Mouse (Mus musculus) heart, embryonic 12.5 days (tissue): ENCODE measurements around the gene Tctex1d4. TPM values are rescaled to one million over a fixed set of nuclear protein-coding genes. Genes with fewer than 3 reads are reported as not detected.
A peak's percentile ranks its signal among the peaks of the same experiment; 100 is the strongest.

Experiments used
- ATAC-seq: fragments of 200-750 bp; cut with Nextera tagmentation; 2 replicates; pipeline ENCODE4 v1.8.0; 2017; ENCODE audit warnings: moderate TSS enrichment, moderate library complexity; ENCODE audit not compliant: insufficient number of reproducible peaks, low FRiP score
- H3K27ac ChIP-seq: fragments of 300-500 bp; sonication (generic); 2 replicates; pipeline ENCODE4 v1.5.1; 2016; ENCODE audit warnings: mild to moderate bottlenecking, moderate library complexity; ENCODE audit not compliant: poor library complexity, severe bottlenecking
- H3K27me3 ChIP-seq: fragments of 300-500 bp; sonication (generic); replicated peaks from 2 replicates; pipeline ENCODE4 v1.6.1; 2016; ENCODE audit warnings: mild to moderate bottlenecking, moderate library complexity
- H3K36me3 ChIP-seq: fragments of 300-500 bp; sonication (generic); 2 replicates; pipeline ENCODE4 v1.6.1; 2016; ENCODE audit warnings: mild to moderate bottlenecking, moderate library complexity
- H3K4me1 ChIP-seq: fragments of 300-500 bp; sonication (generic); replicated peaks from 2 replicates; pipeline ENCODE4 v1.6.1; 2016; ENCODE audit warnings: mild to moderate bottlenecking
- H3K4me2 ChIP-seq: fragments of 300-500 bp; sonication (generic); 2 replicates; pipeline ENCODE4 v1.6.1; 2016; ENCODE audit warnings: mild to moderate bottlenecking, moderate library complexity
- H3K4me3 ChIP-seq: fragments of 300-500 bp; sonication (generic); 2 replicates; pipeline ENCODE4 v1.5.1; 2016; ENCODE audit warnings: mild to moderate bottlenecking
- H3K9ac ChIP-seq: fragments of 300-500 bp; sonication (generic); 2 replicates; pipeline ENCODE4 v1.6.1; 2016; ENCODE audit warnings: mild to moderate bottlenecking, moderate library complexity
- H3K9me3 ChIP-seq: fragments of 300-500 bp; sonication (generic); replicated peaks from 2 replicates; pipeline ENCODE4 v1.6.1; 2016; ENCODE audit warnings: mild to moderate bottlenecking, moderate library complexity
- WGBS: fragments of 180-500 bp; shearing (Covaris S2); methylation state at CpG from one replicate; pipeline ENCODE4 v1.1.7; 2016; 5-methylcytosine and 5-hydroxymethylcytosine counted together
- polyA plus RNA-seq: library from polyadenylated mRNA; unstranded; fragments of >200 nt; fragmentation: Nextera tagmentation; extraction: Ambion mirVana; gene quantifications from 2 replicates; pipeline ENCODE4 v1.2.1, GENCODE M21; 2016

Tctex1d4 gene
- not detected in 2 replicates for polyA plus RNA-seq

DNA sequence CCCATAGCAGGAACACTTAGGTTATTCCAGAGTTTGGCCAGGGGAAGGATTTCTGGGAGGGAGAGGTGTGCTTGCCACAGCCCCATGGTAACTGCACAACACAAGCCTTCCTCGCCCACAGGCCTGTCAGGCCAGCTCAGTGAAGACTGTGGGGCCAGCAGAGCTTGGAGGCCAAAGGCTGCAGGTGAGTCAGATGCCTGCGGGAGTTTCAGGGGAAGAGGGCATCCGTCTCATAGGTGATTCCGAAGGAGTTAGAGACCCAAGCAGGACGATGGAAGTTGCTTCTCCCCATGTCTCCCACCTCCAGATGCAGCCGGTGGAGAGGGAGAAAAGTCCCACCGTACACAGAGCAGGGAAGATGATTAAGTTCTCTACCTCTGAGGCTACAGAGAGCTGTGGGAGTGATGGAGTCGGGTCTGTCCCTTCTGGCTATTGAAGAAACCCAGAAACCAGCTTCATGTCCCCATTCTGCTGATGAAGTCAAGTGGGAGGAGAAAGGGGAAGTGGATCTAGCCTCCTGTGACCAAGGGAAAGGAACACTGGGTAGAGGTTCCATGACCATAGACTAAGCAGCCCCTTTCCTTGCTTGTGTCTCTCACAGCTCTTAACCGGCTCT is at the start of gene Tctex1d4:
Gene Tctex1d4, plus strand, starts transcription at position 120 of the 616 bp plus-strand sequence.
- 84% methylated on average over 9 of the region's 9 CpGs for WGBS
- peaks cover 21% of the 10 kb centered on the region for H3K4me1 ChIP-seq
- H3K36me3 ChIP-seq: peaks cover 13% of the 10 kb centered on the region
- H3K4me2 ChIP-seq: no peak within 1 kb of the TSS
- ATAC-seq: no peak
- peak within 1 kb of the TSS; percentile 16; the same call in 1 of the 2 replicates for H3K9ac ChIP-seq
- peaks cover 18% of the 10 kb centered on the region for H3K27me3 ChIP-seq
- no peaks in the 10 kb centered on the region for H3K9me3 ChIP-seq
- peak within 1 kb of the TSS; percentile 74 for H3K27ac ChIP-seq
- no peak within 1 kb of the TSS for H3K4me3 ChIP-seq

DNA sequence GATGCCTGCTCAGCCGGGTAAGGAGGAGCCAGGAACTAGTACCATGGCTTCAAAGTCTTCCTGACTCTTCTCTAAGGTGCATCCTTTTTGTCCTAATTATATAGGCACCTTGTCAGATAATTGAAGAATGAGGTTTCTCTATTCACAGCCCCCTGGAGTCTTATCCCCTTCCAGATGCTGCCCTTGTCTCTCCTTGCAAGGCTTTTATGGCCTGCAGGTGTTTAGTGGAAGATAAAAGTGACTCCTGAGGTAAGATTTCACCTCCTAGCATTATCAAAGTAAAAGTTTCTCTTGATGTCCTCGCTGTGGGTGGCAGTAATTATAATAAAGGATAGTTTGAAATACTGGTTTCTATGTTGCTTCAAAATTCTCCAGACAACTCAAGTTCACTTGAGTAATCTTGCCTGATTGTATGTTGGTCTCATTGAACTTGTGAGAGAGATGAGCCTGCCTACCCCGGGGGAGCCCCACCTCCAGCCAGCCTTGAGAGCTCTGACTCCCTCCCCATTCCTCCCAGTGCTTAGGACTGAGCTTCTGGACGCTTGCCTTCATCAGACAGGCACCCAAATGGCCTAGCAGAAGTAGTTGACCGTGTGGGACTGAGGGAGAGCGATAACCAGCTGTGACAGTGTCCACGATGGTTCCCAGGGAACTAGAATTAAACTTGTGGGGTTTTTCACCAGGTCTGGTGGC is 38.5 kb upstream of the Tctex1d4 start:
- Histone ChIP-seq H3K9me3 (no peaks in the 10 kb centered on the region), H3K27me3 (no peaks in the 10 kb centered on the region)

DNA sequence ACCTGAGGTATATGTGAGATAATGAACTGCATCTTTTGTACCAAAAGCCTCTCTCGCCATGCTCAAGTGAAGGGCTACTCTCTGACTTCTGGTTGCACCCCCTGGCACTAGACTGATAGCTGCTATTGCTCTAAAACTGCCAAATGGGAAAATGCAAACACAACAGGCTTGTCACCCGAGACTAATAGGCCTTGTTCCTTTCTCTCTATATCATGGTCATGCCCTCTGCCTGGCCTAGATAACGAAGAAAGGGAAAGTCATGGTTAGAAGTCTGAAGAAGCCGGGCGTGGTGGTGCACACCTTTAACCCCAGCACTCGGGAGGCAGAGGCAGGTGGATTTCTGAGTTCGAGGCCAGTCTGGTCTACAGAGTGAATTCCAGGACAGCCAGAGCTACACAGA is 36.0 kb upstream of the Tctex1d4 start:
- WGBS: 70% methylated on average over 7 of the region's 7 CpGs
- Histone ChIP-seq H3K9ac (no peak overlapping the region), H3K4me3 (no peak overlapping the region), H3K36me3 (peaks cover 6% of the 10 kb centered on the region), H3K27ac (no peak overlapping the region), H3K27me3 (no peaks in the 10 kb centered on the region), H3K4me2 (no peak overlapping the region), H3K9me3 (no peaks in the 10 kb centered on the region), H3K4me1 (peaks cover under 1% of the 10 kb centered on the region)
- no peak; the same call in 1 of the 2 replicates for ATAC-seq

More for the DNA sequence above, 38.5 kb upstream of the Tctex1d4 start:
- no peak overlapping the region for H3K27ac ChIP-seq
- no peak for ATAC-seq
- H3K9ac ChIP-seq: no peak overlapping the region
- H3K4me3 ChIP-seq: no peak overlapping the region
- WGBS: 78% methylated on average over 7 of the region's 7 CpGs
- no peaks in the 10 kb centered on the region for H3K4me1 ChIP-seq
- H3K36me3 ChIP-seq: peaks cover 12% of the 10 kb centered on the region
- H3K4me2 ChIP-seq: no peak overlapping the region

DNA sequence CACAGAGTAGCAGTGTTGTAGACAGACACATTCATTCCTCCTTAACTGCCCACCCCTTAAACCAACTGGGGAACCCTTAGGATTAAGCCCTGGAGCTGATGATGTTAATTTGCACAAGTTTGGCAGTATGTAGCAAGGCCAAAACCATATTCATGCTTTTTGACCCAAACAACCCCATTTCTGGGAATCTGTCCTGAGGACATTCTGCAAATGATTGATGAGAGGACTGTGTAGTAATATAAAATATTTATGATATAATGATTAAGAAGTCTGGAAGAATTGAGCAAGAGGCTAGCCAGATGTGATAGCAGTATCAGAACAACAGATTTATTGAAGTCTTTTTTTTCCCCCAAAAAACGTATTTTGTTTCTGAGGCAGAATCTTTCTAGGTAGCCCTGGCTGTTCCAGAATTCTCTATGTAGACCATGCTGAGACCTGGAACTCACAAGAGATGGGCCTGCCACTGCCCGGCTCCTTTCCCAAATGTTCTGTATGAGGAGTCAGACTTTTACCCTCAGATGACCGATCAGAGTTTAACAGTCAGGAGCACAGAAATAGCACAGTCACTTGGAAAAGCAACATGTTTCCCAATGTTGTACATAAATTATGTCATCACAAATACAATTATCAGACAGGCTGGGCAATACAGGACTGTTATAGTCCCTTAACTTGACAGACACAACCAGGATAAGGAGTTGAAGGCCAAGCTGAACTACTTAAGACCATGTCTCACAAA is 31.8 kb upstream of the Tctex1d4 start:
- Histone ChIP-seq H3K4me1 (peaks cover 21% of the 10 kb centered on the region), H3K4me3 (no peak overlapping the region), H3K27ac (no peak overlapping the region), H3K27me3 (no peaks in the 10 kb centered on the region), H3K4me2 (no peak overlapping the region), H3K9ac (no peak overlapping the region), H3K36me3 (no peaks in the 10 kb centered on the region), H3K9me3 (no peaks in the 10 kb centered on the region)
- 81% methylated on average over 3 of the region's 3 CpGs for WGBS
- ATAC-seq: no peak

DNA sequence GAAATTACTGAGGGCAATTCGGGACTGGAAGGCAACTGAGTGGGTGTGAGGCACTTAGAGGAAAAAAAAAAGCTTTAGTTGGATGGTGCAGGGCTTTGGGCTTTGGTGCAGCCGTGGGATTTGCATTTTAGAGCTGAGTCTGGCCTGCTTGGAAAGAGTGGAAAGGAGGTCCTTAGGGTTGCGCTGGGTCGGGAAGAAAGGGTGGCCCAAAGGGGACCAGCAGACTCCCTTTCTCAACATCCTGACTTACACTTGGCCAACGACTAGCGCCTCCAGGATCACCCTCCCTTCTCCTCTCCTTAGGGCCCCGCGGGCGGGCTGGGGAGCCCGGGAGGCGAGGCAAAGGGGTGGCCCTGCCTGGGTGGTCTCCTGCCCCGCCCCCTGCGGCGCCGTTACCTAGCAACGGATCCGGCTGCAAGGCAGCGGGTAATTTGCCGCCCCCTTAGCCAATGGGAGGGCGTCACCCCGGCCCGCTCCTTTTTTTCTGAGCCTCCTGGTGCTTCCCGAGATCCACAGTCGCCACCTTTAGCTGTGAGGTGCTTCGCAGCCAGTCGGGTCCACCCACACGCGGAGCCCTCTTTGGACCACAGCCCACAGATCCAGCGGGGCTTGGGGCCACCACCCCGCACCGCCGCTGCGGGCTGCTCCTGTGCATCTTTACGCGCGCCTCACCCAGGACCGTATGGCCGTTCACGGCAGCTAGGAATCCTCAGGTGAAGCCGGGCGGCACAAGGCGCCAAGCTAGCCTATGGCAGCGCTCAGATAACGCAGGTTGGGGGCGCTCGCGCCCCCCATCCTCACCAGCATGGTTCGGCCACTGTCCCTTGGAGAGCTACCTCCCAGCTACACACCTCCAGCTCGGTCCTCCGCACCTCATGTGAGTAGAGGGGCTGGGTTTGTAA is 30.8 kb upstream of the Tctex1d4 start, which contains the start of gene Ptch2:
Gene Ptch2, plus strand, starts transcription at position 525 of the 902 bp plus-strand sequence.
- Histone ChIP-seq H3K4me2 (peak within 1 kb of the TSS; percentile 95), H3K9me3 (no peaks in the 10 kb centered on the region), H3K27me3 (no peaks in the 10 kb centered on the region), H3K4me3 (peak within 1 kb of the TSS; percentile 61), H3K4me1 (peaks cover 21% of the 10 kb centered on the region), H3K9ac (peak within 1 kb of the TSS; percentile 66), H3K27ac (peak within 1 kb of the TSS; percentile 80), H3K36me3 (no peaks in the 10 kb centered on the region)
- ATAC-seq: peak; percentile 77
- under 1% methylated on average over 50 of the region's 50 CpGs for WGBS

DNA sequence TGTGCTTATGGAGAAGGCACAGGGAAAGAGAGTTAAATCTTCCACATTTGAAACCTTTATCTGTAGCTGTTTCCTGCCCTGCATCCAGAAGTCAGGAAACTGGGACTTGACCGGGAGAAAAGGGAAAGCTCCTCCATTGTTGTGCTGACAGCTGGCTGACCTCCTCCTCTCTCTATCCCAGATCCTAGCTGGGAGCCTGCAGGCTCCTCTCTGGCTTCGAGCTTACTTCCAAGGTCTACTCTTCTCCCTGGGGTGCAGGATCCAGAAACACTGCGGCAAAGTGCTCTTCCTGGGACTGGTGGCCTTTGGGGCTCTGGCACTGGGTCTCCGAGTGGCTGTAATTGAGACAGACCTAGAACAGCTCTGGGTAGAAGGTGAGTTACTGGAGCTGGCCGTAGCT is 29.9 kb upstream of the Tctex1d4 start:
- no peaks in the 10 kb centered on the region for H3K27me3 ChIP-seq
- peak overlapping the region; percentile 66 for H3K9ac ChIP-seq
- H3K4me2 ChIP-seq: peak overlapping the region; percentile 95
- peak overlapping the region; percentile 80 for H3K27ac ChIP-seq
- H3K4me3 ChIP-seq: peak overlapping the region; percentile 61
- no peaks in the 10 kb centered on the region for H3K36me3 ChIP-seq
- peak; percentile 40; the same call in 1 of the 2 replicates for ATAC-seq
- no peaks in the 10 kb centered on the region for H3K9me3 ChIP-seq
- 19% methylated on average over 5 of the region's 5 CpGs for WGBS
- H3K4me1 ChIP-seq: peaks cover 21% of the 10 kb centered on the region

DNA sequence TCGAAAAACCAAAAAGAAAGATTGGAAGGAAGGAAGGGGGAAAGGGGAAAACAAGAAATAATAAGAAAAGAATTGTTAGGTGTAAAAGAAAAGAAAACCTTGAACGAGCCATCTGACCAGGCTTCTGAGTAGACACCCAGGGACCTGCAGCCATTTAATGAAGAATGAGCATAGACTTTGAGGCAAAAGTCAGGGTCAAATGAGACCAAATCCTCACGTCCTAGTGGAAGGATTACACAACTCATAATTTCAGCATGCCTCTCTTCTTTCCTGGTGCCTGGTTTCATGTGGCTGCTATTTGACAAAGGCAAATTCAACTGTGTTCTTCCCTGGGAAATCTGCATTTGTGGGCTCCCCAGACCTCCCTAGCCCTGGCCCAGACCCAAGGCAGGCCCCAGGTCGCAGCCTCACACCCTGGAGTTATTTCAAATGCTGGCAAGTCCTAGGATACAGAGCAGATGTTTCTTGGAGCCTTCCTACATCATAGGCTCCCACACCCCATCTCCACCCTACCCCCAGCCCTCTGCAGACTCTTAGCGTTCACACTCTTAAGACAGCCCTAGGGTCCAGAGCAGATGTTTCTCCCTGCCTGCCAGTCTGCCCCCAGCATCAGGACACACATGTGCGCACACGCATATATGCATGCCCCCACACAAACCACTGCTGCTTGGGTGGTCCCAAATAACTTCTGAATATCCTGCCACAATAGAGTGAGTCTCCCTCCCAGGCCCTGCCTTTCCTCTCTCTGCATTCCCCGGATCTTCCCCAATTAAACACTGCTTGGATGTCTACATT is 28.4 kb upstream of the Tctex1d4 start:
- Histone ChIP-seq H3K9ac (no peak overlapping the region), H3K4me2 (peak overlapping the region; percentile 95), H3K4me1 (peaks cover 21% of the 10 kb centered on the region), H3K27me3 (no peaks in the 10 kb centered on the region), H3K4me3 (no peak overlapping the region), H3K27ac (peak overlapping the region; percentile 13), H3K36me3 (no peaks in the 10 kb centered on the region), H3K9me3 (no peaks in the 10 kb centered on the region)
- ATAC-seq: no peak
- WGBS: 69% methylated on average over 8 of the region's 8 CpGs

DNA sequence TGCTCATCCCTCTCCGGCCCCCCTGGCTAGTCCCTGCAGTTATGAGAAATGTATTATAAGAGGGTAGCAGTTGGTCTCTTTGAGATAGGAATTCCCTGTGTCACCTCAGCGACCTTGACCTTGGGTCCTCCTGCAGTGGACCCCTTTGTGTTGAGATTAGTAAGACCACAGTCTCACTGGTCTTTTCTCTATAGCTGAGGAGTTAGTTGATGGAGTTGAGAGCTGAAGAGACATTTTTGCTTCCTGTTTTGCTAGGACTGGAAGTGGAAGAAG is 27.9 kb upstream of the Tctex1d4 start:
- Histone ChIP-seq H3K4me2 (0 out of 2 replicates have a peak overlapping the region, but pooled peaks have one; percentile 95), H3K4me1 (peaks cover 21% of the 10 kb centered on the region), H3K4me3 (no peak overlapping the region), H3K9ac (no peak overlapping the region), H3K27ac (no peak overlapping the region), H3K9me3 (no peaks in the 10 kb centered on the region), H3K36me3 (no peaks in the 10 kb centered on the region), H3K27me3 (no peaks in the 10 kb centered on the region)
- no peak for ATAC-seq
- whole genome bisulfite sequencing: 72% methylated on average over 2 of the region's 2 CpGs

DNA sequence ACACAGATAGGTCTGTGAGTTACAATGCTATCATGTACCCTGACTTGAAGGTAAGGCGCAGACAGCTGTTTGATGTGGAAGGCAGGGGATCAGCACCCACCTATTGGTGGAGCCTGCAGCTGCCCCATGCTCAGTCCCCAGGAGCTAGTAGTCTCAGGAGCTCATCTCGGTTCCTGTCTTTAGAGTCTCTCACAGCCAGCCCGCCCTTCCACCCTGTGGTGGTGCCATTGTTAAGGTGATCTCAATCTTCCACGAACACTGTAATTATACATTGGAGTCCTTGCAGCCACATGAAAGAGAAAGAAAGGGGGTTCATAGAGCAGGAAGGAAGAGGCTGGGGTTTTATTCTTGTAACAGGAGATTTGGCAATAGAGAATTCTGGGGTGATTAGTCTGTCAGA is 26.6 kb upstream of the Tctex1d4 start:
- Histone ChIP-seq H3K27ac (no peak overlapping the region), H3K9me3 (no peaks in the 10 kb centered on the region), H3K4me2 (no peak overlapping the region), H3K4me1 (peaks cover 21% of the 10 kb centered on the region), H3K9ac (no peak overlapping the region), H3K27me3 (0 out of 2 replicates have a peak, but pooled peaks cover 3% of the 10 kb centered on the region), H3K36me3 (no peaks in the 10 kb centered on the region), H3K4me3 (no peak overlapping the region)
- no peak for ATAC-seq
- 73% methylated on average over 4 of the region's 4 CpGs for WGBS

DNA sequence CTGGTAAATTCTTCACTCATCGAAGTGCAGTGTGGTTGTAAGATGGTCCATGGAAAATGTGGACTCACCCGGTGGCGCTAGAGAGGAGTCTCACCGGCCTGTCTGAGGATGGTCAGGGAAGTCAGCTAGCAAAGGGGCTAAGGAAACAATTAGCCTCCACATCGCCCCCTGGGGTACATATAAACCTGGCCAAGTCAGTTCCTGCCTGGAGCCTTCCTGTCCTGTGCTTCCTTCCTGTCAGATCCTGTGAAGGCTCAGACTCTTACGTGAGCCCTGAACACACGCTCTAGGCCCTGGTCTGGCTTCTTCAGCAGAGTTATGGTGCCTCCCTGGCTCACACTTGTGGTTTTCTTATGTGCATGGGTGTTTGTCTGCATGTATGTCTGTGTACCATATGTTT is 25.4 kb upstream of the Tctex1d4 start:
- H3K4me3 ChIP-seq: no peak overlapping the region
- H3K9ac ChIP-seq: no peak overlapping the region
- no peak overlapping the region for H3K27ac ChIP-seq
- no peak overlapping the region for H3K4me2 ChIP-seq
- H3K9me3 ChIP-seq: no peaks in the 10 kb centered on the region
- H3K27me3 ChIP-seq: 0 out of 2 replicates have a peak, but pooled peaks cover 3% of the 10 kb centered on the region
- ATAC-seq: no peak
- WGBS: 41% methylated on average over 7 of the region's 7 CpGs
- H3K4me1 ChIP-seq: peaks cover 14% of the 10 kb centered on the region
- no peaks in the 10 kb centered on the region for H3K36me3 ChIP-seq
